Mouse (Mus musculus): ENCODE data around the gene Jak1.

DNA sequence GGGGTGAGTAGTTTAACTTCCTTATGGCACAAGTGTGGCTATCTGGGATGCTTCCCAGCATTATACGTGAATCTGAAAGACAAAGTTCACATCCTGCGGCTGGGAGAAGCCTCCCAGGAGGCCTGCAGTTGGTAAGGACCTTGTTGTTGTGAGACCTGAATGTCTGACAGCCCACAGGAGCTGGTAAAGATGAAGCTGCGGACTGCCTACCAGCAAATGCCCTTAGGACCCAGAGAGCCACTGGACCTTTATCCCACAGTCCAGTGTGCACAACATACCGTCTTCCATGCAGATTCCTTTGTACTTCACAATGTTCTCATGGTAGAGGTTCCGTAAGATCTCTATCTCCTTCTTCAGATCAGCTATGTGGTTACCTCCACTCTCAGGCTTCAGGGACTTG lies 107.6 kb downstream of the Jak1 start:
- TF ChIP-seq MAX (IDR thresholded peaks at IDR 0.05; ENCODE audit: low read depth) (no peak), E2F4 (IDR thresholded peaks at IDR 0.05; ENCODE audit: insufficient read depth) (no peak), POLR2AphosphoS2 (IDR thresholded peaks at IDR 0.05; ENCODE audit: insufficient read length, low read depth) (no peak)
